Mouse (Mus musculus) MEL (cell line): ENCODE data around the gene Actr2.

ENCODE experiments used
- BHLHE40 ChIP-seq: IDR thresholded peaks from 2 replicates; pipeline ENCODE4 v1.6.1; 2012; ENCODE audit warnings: low read depth, mild to moderate bottlenecking, inconsistent platforms, low read length, improper control_type of control experiment, borderline replicate concordance
- CTCF ChIP-seq, 3 experiments: IDR thresholded peaks in 2 of 3; conservative IDR thresholded peaks in 1 of 3; 2 replicates each; pipeline ENCODE4 v1.5.1; 2011 to 2012; ENCODE audit warnings: low read length in 3 of 3, low read depth in 2 of 3, mild to moderate bottlenecking in 2 of 3, improper control_type of control experiment in 1 of 3, inconsistent platforms in 1 of 3, mixed read lengths in 1 of 3, moderate library complexity in 1 of 3; ENCODE audit not compliant: control insufficient read depth in 1 of 3, insufficient read depth in 1 of 3, poor library complexity in 1 of 3, severe bottlenecking in 1 of 3
- ELF1 ChIP-seq: IDR thresholded peaks from 2 replicates; pipeline ENCODE4 v1.6.1; 2014; ENCODE audit warnings: low read depth, mild to moderate bottlenecking, inconsistent platforms, low read length, improper control_type of control experiment, moderate library complexity
- GATA1 ChIP-seq: IDR thresholded peaks from 2 replicates; pipeline ENCODE4 v1.6.1; 2011; ENCODE audit warnings: low read depth, low read length, improper control_type of control experiment
- KAT2A ChIP-seq: conservative IDR thresholded peaks from 2 replicates; pipeline ENCODE4 v1.6.1; 2012; ENCODE audit warnings: low read depth, low read length, improper control_type of control experiment, inconsistent platforms
- MXI1 ChIP-seq: IDR thresholded peaks from 2 replicates; pipeline ENCODE4 v1.6.1; 2011; ENCODE audit warnings: mild to moderate bottlenecking, low read depth, low read length, improper control_type of control experiment
- NELFE ChIP-seq: IDR thresholded peaks from 2 replicates; pipeline ENCODE4 v1.6.1; 2011; ENCODE audit warnings: low read depth, low read length, improper control_type of control experiment
- NRF1 ChIP-seq: IDR thresholded peaks from 2 replicates; pipeline ENCODE4 v1.6.1; 2014; ENCODE audit warnings: low read depth, mild to moderate bottlenecking, inconsistent platforms, low read length, improper control_type of control experiment, moderate library complexity; ENCODE audit not compliant: poor library complexity, insufficient read depth, severe bottlenecking
- POLR2A ChIP-seq, 2 experiments: IDR thresholded peaks; 2 replicates each; pipeline ENCODE4 v1.6.1; 2011 to 2012; ENCODE audit warnings: low read length in 2 of 2, mild to moderate bottlenecking in 2 of 2, control low read depth in 1 of 2, improper control_type of control experiment in 1 of 2, low read depth in 1 of 2, moderate library complexity in 1 of 2; ENCODE audit not compliant: control insufficient read depth in 1 of 2, insufficient read depth in 1 of 2, poor library complexity in 1 of 2
- POLR2AphosphoS2 ChIP-seq: IDR thresholded peaks from 2 replicates; pipeline ENCODE4 v1.6.1; 2011; ENCODE audit warnings: low read length, improper control_type of control experiment
- POLR2AphosphoS5 ChIP-seq: IDR thresholded peaks from 2 replicates; pipeline ENCODE4 v1.6.1; 2012; ENCODE audit warnings: low read depth, borderline replicate concordance, mild to moderate bottlenecking, inconsistent platforms, low read length, moderate library complexity, mixed read lengths
- RAD21 ChIP-seq: IDR thresholded peaks from 2 replicates; pipeline ENCODE4 v1.6.1; 2011; ENCODE audit warnings: mild to moderate bottlenecking, low read depth, low read length, improper control_type of control experiment
- TBP ChIP-seq: IDR thresholded peaks from 2 replicates; pipeline ENCODE4 v1.8.0; 2011; ENCODE audit warnings: low read depth, low read length, improper control_type of control experiment
- USF1 ChIP-seq: IDR thresholded peaks from 2 replicates; pipeline ENCODE4 v1.6.1; 2014; ENCODE audit warnings: low read depth, mild to moderate bottlenecking, inconsistent platforms, low read length, improper control_type of control experiment, moderate library complexity

DNA sequence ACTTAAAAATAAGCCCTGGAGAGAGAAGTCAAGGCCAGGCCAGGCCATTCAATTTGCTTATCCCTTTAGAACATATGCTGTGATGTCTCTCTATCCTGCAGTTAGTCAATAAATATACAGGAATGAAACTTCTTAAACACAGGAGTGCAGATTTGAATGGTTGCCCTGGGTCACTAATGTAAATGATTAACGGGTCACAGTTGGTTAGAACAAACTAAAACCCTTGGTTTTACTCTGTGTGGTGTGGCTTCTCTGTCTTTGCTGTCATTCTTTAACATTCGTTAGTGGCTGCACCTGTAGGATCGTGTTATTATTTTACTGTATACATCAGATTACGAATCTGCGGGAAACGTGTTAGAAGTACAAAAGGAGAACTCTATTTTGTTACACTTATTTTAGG lies 23.6 kb upstream of the Actr2 start:
- TF ChIP-seq KAT2A: no peak
- TF ChIP-seq POLR2AphosphoS5: no peak
- no peak for TF ChIP-seq POLR2AphosphoS2
- no peak for TF ChIP-seq POLR2A (IDR thresholded peaks at IDR 0.05; ENCODE audit: control insufficient read depth in 1 of 2, insufficient read depth in 1 of 2, low read depth in 1 of 2, low read length in 2 of 2, poor library complexity in 1 of 2)
- TF ChIP-seq GATA1: no peak
- TF ChIP-seq TBP: no peak
- no peak for TF ChIP-seq CTCF (IDR thresholded peaks at IDR 0.05 in 2 of 3, conservative IDR thresholded peaks at IDR 0.05 in 1 of 3; ENCODE audit: control insufficient read depth in 1 of 3, insufficient read depth in 1 of 3, low read depth in 2 of 3, low read length in 3 of 3, poor library complexity in 1 of 3, severe bottlenecking in 1 of 3)
- TF ChIP-seq MXI1: no peak
- TF ChIP-seq ELF1: no peak
- no peak for TF ChIP-seq NRF1
- TF ChIP-seq NELFE: no peak
- TF ChIP-seq USF1: no peak
- TF ChIP-seq RAD21: no peak
- no peak for TF ChIP-seq BHLHE40
